Mouse (Mus musculus) brain, embryonic 18.5 days (tissue): Measurements from ENCODE around the gene Snhg11.

Experiments
- DNase-seq: peaks from one replicate; pipeline ENCODE4 v3.0.0-alpha.2; 2012; ENCODE audit warnings: low read depth, low spot score

Gene Snhg11

GRCm38 (mm10) chr2:158375443-158376122 is at the start of gene Snhg11:
Gene Snhg11 (plus strand): TSS chr2:158375638.
- peak; percentile 54 for DNase-seq

GRCm38 (mm10) chr2:158334356-158334755 is 41.1 kb upstream of the Snhg11 start:
- DNase-seq = no peak

GRCm38 (mm10) chr2:158337698-158338097 is 37.7 kb upstream of the Snhg11 start:
- no peak for DNase-seq

GRCm38 (mm10) chr2:158339948-158340564 is 35.4 kb upstream of the Snhg11 start:
- DNase-seq = no peak

- no peak for DNase-seq
Observed at GRCm38 (mm10) chr2:158341324-158341723, 34.1 kb upstream of the Snhg11 start.

- no peak for DNase-seq
Observed at GRCm38 (mm10) chr2:158343495-158343894, 31.9 kb upstream of the Snhg11 start.

GRCm38 (mm10) chr2:158346467-158346866 is 29.0 kb upstream of the Snhg11 start:
- no peak for DNase-seq

GRCm38 (mm10) chr2:158347868-158348267 is 27.6 kb upstream of the Snhg11 start:
- no peak for DNase-seq

GRCm38 (mm10) chr2:158352801-158353520 is 22.5 kb upstream of the Snhg11 start:
- no peak for DNase-seq

- DNase-seq = no peak
Observed at GRCm38 (mm10) chr2:158354348-158355114, 20.9 kb upstream of the Snhg11 start.

GRCm38 (mm10) chr2:158355238-158355637 is 20.2 kb upstream of the Snhg11 start:
- no peak for DNase-seq

GRCm38 (mm10) chr2:158356121-158356520 is 19.3 kb upstream of the Snhg11 start:
- DNase-seq = no peak

GRCm38 (mm10) chr2:158359757-158360620 is 15.4 kb upstream of the Snhg11 start:
- no peak for DNase-seq

GRCm38 (mm10) chr2:158360873-158361677 is 14.4 kb upstream of the Snhg11 start:
- DNase-seq = peak; percentile 78

GRCm38 (mm10) chr2:158361678-158362320 is 13.6 kb upstream of the Snhg11 start:
- DNase-seq = no peak

GRCm38 (mm10) chr2:158364175-158364574 is 11.3 kb upstream of the Snhg11 start:
- no peak for DNase-seq

GRCm38 (mm10) chr2:158365099-158365850 is 10.2 kb upstream of the Snhg11 start:
- DNase-seq = no peak

- DNase-seq = no peak
Observed at GRCm38 (mm10) chr2:158367654-158368053, 7.8 kb upstream of the Snhg11 start.

- no peak for DNase-seq
Observed at GRCm38 (mm10) chr2:158368313-158368712, 7.1 kb upstream of the Snhg11 start.
